Mouse (Mus musculus): ENCODE data around the gene Hist1h3a. TPM values are rescaled to one million over a fixed set of nuclear protein-coding genes. Genes with fewer than 3 reads are reported as not detected.
A peak's percentile ranks its signal among the peaks of the same experiment; 100 is the strongest.
"Not testable (repeated sequence)": the region's sequence is repeated elsewhere in the genome, so short reads cannot be mapped to it uniquely, and the experiment has no call there.

Gene Hist1h3a
- polyA plus RNA-seq, 1 experiment, result 0.34 TPM

DNA sequence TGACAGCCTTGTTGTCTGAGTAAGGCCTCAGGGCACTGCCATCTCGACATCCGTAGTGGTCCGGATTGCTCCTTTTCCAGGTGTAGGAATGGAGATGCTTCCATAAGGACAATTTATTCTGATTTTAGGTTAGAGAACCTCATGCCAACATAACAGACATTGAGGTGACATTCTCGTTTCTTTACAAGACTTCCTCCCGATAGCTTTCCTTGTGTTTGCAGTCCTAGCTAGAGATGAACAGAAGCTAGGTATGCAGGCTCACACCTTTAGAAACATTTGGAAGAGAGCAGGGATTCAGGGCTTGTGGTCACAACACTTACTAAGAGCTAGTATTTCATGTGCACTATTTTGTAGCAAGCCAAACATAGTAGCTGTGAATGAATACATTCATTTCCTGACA is 19.0 kb downstream of the Hist1h3a start:
- DNase-seq (ENCODE audit: low spot score), result no peak

- DNase-seq (ENCODE audit: low spot score), result no peak
Measured at GRCm38 (mm10) chr13:23742007-23742406, 20.2 kb downstream of the Hist1h3a start.

DNA sequence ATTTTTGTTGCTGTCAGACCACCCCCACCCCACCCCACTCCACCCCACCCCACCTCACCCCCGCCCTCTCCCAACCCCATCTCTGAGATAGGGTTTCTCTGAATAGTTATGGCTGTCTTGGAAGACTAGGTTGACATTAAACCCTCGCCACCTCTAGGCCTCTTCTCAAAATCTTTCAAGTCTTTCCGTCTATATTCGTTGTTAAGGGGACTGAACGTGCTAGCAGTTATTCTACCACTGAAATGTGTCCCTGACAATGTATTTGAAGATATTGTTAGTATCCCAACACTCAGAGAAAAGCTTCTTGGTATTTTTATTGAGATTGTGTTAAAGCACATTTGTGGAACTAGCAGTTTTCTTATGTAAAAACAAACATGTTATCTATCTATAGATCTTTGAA is 21.3 kb downstream of the Hist1h3a start:
- no peak for DNase-seq (ENCODE audit: low spot score)

- DNase-seq (ENCODE audit: low spot score), result no peak
Measured at GRCm38 (mm10) chr13:23740256-23740840, 21.8 kb downstream of the Hist1h3a start.

GRCm38 (mm10) chr13:23739922-23740252 is 22.3 kb downstream of the Hist1h3a start:
- no peak for DNase-seq (ENCODE audit: low spot score)

DNA sequence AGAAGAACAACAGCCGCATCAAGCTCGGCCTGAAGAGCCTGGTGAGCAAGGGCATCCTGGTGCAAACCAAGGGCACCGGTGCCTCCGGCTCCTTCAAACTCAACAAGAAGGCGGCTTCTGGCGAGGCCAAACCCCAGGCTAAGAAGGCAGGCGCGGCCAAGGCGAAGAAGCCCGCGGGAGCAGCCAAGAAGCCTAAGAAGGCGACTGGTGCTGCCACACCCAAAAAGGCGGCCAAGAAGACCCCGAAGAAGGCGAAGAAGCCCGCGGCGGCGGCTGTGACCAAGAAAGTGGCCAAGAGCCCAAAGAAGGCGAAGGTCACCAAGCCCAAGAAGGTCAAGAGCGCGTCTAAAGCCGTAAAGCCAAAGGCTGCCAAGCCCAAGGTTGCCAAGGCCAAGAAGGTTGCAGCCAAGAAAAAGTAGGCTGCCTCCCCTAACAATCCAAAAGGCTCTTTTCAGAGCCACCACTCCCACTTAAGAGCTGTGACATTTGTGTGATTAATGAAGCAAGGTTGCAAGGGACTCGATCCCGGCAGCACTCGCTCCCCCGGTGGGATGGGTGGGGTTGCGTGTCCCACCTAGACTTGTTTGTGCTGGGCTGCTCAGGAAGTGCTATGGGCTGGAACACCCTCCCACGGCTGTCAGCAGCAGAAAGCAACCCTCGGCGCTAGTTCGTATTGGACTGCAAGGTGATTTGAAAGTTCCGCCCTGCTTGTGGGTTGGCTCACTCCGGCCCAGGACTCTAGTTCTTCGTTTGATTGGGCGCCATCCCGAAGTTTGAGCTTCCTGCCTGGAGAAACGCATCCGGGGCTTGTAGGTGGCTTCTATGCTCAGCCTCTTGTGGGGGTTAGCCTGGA is 22.9 kb downstream of the Hist1h3a start:
- DNase-seq (ENCODE audit: low spot score), result peak; percentile 84

DNA sequence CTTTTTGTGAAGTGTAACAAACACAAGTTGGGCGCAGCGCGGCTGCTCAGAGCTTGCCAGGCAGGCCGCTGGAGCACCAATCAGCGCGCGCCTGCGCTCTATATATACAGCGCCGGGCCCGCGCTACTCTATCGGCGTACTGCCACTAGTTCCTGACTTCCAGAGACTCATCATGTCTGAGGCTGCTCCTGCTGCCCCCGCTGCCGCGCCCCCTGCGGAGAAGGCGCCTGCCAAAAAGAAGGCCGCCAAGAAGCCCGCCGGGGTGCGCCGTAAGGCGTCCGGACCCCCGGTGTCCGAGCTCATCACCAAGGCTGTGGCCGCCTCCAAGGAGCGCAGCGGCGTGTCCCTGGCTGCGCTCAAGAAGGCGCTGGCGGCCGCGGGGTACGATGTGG is 23.5 kb downstream of the Hist1h3a start, which contains the start of gene Hist1h1c:
TSS of gene Hist1h1c (plus strand) at position 132 of the 392 bp plus-strand sequence.
- peak; percentile 94 for DNase-seq (ENCODE audit: low spot score)

DNA sequence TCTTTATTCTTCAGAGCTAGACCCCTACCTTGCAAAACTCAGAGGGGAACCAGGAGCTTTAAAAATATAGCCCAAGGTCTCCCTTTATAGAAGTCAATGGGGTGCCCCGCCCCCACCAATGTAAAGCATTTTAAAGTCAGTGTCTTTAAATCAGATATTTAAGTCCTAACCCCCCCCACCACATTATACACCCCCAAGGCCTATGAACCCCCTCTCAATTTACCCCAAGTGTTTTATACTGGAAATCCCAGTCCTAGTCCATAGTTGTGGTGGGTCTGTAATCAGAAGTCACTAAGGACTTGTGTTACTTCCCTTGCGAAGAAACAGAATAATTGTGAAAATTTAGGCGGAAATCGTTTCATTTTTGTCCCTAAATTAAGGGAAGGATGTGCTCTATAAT is 24.1 kb downstream of the Hist1h3a start:
- DNase-seq (ENCODE audit: low spot score), result no peak

GRCm38 (mm10) chr13:23737091-23737490 is 25.1 kb downstream of the Hist1h3a start:
- DNase-seq (ENCODE audit: low spot score), result no peak

- DNase-seq (ENCODE audit: low spot score), result no peak
Measured at GRCm38 (mm10) chr13:23732156-23732804, 29.9 kb downstream of the Hist1h3a start.

DNA sequence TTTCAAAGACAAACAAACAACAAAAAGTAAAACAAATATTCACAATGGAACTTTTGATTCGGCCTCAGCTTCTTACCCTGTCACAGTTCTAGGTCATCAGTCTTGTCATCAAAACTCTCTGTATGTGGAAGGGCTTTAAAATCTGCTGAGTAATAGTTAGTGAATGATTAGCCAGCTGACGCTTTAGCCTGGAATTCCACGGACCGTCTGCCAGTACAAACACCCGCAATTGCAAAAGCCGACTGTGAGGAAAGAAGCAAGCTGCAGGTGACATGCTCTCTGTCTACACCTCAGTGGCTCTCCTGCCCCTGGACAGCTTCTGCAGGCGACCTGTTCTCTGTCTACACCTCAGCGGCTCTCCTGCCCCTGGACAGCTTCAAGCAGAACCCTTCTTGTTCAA is 31.7 kb downstream of the Hist1h3a start:
- no peak for DNase-seq (ENCODE audit: low spot score)

DNA sequence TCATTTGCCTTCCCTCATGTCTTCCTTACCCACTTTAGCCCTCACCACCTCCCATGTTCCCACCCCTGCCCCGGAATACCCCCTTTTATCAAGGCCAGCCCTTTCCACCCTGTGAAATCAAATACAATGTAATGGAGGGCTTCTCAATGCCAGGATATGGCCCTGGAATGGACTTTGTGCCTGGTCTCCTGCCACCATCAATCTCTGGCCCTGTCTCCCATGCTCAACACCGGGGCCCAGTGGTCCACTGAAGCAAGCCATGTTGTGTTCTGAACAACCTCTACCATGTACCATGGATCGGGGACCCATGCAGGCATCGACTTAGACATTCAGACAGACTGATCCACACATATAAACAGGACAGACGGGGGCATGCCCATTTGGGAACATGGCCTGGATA is 32.5 kb downstream of the Hist1h3a start:
- DNase-seq (ENCODE audit: low spot score), result no peak

GRCm38 (mm10) chr13:23729192-23729525 is 33.0 kb downstream of the Hist1h3a start:
- no peak for DNase-seq (ENCODE audit: low spot score)

GRCm38 (mm10) chr13:23728472-23729191 is 33.6 kb downstream of the Hist1h3a start:
- no peak for DNase-seq (ENCODE audit: low spot score)

DNA sequence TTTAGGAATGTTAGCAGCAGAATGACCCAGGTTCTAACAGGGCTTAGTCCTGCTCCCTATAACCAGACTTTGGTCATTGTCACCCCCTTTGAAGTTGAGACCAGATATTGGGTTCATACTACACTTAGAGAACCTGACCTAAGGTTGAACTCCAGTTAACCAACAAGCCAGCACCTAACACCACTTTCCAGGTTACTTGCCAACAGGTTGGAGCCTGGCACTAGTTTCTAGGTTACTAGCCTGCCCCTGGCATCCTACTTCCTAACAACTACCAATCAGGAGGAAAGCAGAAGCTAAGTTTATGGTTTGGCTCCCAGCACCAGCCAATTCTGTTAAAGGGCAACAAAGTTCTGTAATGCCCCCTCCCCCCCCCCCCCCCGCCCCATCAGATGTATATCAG is 37.0 kb downstream of the Hist1h3a start:
- DNase-seq (ENCODE audit: low spot score), result no peak

DNA sequence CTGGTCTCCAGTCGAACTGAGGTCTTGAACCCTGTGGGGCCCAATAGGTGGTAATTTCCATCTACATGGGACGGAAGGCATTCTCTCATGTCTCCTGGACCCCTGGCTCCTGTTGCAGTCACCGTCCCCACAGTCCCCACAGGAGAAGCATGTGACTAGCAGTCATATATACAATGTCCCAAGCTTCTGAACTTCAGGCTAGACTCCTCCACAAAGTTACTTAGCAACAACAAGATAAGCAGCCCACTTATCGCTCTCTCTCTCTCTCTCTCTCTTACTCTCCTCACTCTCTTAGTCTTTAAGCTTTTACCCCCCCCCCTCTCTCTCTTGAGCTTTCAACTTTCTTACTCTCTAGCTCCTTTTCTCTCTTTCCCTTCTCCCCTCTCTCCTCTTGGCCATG is 37.9 kb downstream of the Hist1h3a start:
- DNase-seq (ENCODE audit: low spot score), result no peak

DNA sequence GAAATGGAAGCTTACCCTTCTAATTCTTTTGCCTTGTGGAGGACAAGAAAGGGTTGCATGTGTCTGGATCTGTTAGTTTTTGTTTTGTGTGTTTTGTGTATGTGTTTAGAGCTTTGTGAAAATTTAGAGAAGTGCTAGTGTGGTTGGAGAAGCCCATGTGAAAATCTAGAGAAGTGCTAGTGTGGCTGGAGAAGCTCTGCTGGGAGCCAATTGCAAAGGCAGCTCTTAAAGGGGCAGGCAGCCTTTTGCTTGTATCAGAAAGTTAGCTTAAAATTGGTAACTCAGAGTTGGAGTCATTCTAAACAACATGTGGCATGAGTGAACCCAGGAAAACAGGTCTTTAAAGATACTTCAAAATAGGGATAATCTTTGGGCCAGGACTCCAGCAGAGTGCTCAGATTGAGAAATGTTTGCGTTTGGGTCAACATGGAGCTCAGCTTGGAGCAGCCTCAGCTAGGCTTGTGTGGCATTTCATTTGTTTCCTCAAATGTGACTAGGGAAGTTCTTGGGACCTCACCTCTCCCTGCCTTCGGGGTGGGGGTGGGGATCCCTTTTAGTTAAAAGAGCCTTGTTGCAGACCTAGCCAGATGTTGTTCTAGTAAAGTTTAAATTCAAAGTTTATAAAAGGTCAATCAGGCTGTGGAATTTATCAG is 44.5 kb downstream of the Hist1h3a start:
- not testable (repeated sequence) for DNase-seq (ENCODE audit: low spot score)

DNA sequence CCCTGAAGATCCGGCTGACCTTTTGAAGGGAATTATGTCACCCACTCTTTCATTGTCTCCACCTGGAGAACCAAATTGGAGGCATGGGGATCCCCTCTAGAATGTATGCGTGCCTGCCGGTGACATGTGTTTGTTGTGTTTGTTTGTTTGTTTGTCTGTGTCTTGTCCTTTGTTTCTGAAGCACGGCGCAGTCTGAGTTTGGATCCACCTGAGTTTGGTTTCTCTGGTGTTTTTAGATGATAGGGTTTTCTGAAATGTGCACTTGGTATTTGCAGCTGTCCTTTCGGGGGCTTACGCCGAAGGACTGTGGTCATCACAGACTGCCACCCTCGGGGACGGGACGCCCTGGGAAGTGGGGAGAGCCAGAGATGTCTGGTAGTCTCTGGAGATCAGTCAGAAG is 45.0 kb downstream of the Hist1h3a start:
- no peak for DNase-seq (ENCODE audit: low spot score)

GRCm38 (mm10) chr13:23716261-23717042 is 45.7 kb downstream of the Hist1h3a start:
- no peak for DNase-seq (ENCODE audit: low spot score)

Measured in urinary bladder, adult 2 months (tissue).